Mouse (Mus musculus) MEL (cell line): ENCODE results near the gene Psme2. TPM values are rescaled to one million over a fixed set of nuclear protein-coding genes. Genes with fewer than 3 reads are reported as not detected.

Experiments used
- DNase-seq: peaks from one replicate; pipeline ENCODE4 v3.0.0; 2011; ENCODE audit warnings: low read depth, low spot score
- H3K27ac ChIP-seq: 2 replicates; pipeline ENCODE4 v1.5.1; 2012; ENCODE audit warnings: low read depth, mild to moderate bottlenecking, control low read depth, low read length, moderate library complexity; ENCODE audit not compliant: control insufficient read depth
- H3K27me3 ChIP-seq, 2 experiments: fragments of 150-350 bp in 1 of 2; sonication (generic) in 1 of 2; 2 replicates each; pipeline ENCODE4 v1.6.1; 2012; ENCODE audit warnings: low read length in 2 of 2, mild to moderate bottlenecking in 2 of 2, improper control_type of control experiment in 1 of 2, moderate library complexity in 1 of 2; ENCODE audit not compliant: insufficient read depth in 2 of 2, control insufficient read depth in 1 of 2
- H3K36me3 ChIP-seq, 2 experiments: 2 replicates each; pipeline ENCODE4 v1.6.1; 2012 to 2014; ENCODE audit warnings: low read length in 2 of 2, improper control_type of control experiment in 1 of 2, inconsistent platforms in 1 of 2, mild to moderate bottlenecking in 1 of 2; ENCODE audit not compliant: insufficient read depth in 2 of 2, control insufficient read depth in 1 of 2
- H3K4me1 ChIP-seq, 2 experiments: fragments of 150-350 bp in 1 of 2; sonication (generic) in 1 of 2; 2 replicates each; pipeline ENCODE4 v1.6.1; 2012; ENCODE audit warnings: low read length in 2 of 2, improper control_type of control experiment in 1 of 2, mild to moderate bottlenecking in 1 of 2; ENCODE audit not compliant: insufficient read depth in 2 of 2, control insufficient read depth in 1 of 2
- H3K4me3 ChIP-seq, 2 experiments: fragments of 150-350 bp in 1 of 2; sonication (generic) in 1 of 2; 2 replicates each; pipeline ENCODE4 v1.5.1; 2012; ENCODE audit warnings: low read depth in 2 of 2, low read length in 2 of 2, mild to moderate bottlenecking in 2 of 2, moderate library complexity in 2 of 2, control low read depth in 1 of 2, improper control_type of control experiment in 1 of 2; ENCODE audit not compliant: control insufficient read depth in 1 of 2, insufficient read depth in 1 of 2
- H3K79me2 ChIP-seq: 2 replicates; pipeline ENCODE4 v1.6.1; 2012; ENCODE audit warnings: mild to moderate bottlenecking, low read length, moderate library complexity; ENCODE audit not compliant: control insufficient read depth, poor library complexity, insufficient read depth
- H3K9ac ChIP-seq: 2 replicates; pipeline ENCODE4 v1.6.1; 2012; ENCODE audit warnings: low read depth, mild to moderate bottlenecking, control low read depth, low read length, moderate library complexity; ENCODE audit not compliant: control insufficient read depth, poor library complexity, severe bottlenecking
- H3K9me3 ChIP-seq: fragments of 150-350 bp; sonication (generic); replicated peaks from 2 replicates; pipeline ENCODE4 v1.6.1; 2012; ENCODE audit warnings: mild to moderate bottlenecking, low read length, improper control_type of control experiment, moderate library complexity; ENCODE audit not compliant: insufficient read depth
- BHLHE40 ChIP-seq: IDR thresholded peaks from 2 replicates; pipeline ENCODE4 v1.6.1; 2012; ENCODE audit warnings: low read depth, mild to moderate bottlenecking, inconsistent platforms, low read length, improper control_type of control experiment, borderline replicate concordance
- CHD1 ChIP-seq: IDR thresholded peaks from 2 replicates; pipeline ENCODE4 v1.6.1; 2012; ENCODE audit warnings: low read depth, mild to moderate bottlenecking, inconsistent platforms, low read length, improper control_type of control experiment
- CHD2 ChIP-seq: IDR thresholded peaks from 2 replicates; pipeline ENCODE4 v1.6.1; 2011; ENCODE audit warnings: low read length, improper control_type of control experiment
- CTCF ChIP-seq, 3 experiments: IDR thresholded peaks in 2 of 3; conservative IDR thresholded peaks in 1 of 3; 2 replicates each; pipeline ENCODE4 v1.5.1; 2011 to 2012; ENCODE audit warnings: low read length in 3 of 3, low read depth in 2 of 3, mild to moderate bottlenecking in 2 of 3, improper control_type of control experiment in 1 of 3, inconsistent platforms in 1 of 3, mixed read lengths in 1 of 3, moderate library complexity in 1 of 3; ENCODE audit not compliant: control insufficient read depth in 1 of 3, insufficient read depth in 1 of 3, poor library complexity in 1 of 3, severe bottlenecking in 1 of 3
- E2F4 ChIP-seq: IDR thresholded peaks from 2 replicates; pipeline ENCODE4 v1.6.1; 2011; ENCODE audit warnings: low read depth, low read length, improper control_type of control experiment, borderline replicate concordance
- EP300 ChIP-seq, 2 experiments: IDR thresholded peaks; 2 replicates each; pipeline ENCODE4 v1.6.1; 2011; ENCODE audit warnings: improper control_type of control experiment in 2 of 2, low read length in 2 of 2, low read depth in 1 of 2, mild to moderate bottlenecking in 1 of 2
- ETS1 ChIP-seq: IDR thresholded peaks from 2 replicates; pipeline ENCODE4 v1.6.1; 2012; ENCODE audit warnings: low read depth, mild to moderate bottlenecking, inconsistent platforms, low read length, improper control_type of control experiment, moderate library complexity
- HCFC1 ChIP-seq: IDR thresholded peaks from 2 replicates; pipeline ENCODE4 v1.6.1; 2012; ENCODE audit warnings: low read depth, mild to moderate bottlenecking, inconsistent platforms, low read length, improper control_type of control experiment, moderate library complexity
- MAFK ChIP-seq: IDR thresholded peaks from 2 replicates; pipeline ENCODE4 v1.6.1; 2011; ENCODE audit warnings: low read depth, mild to moderate bottlenecking, low read length, improper control_type of control experiment, borderline replicate concordance
- MAZ ChIP-seq: IDR thresholded peaks from 2 replicates; pipeline ENCODE4 v1.6.1; 2012; ENCODE audit warnings: low read depth, mild to moderate bottlenecking, inconsistent platforms, low read length, improper control_type of control experiment
- MXI1 ChIP-seq: IDR thresholded peaks from 2 replicates; pipeline ENCODE4 v1.6.1; 2011; ENCODE audit warnings: mild to moderate bottlenecking, low read depth, low read length, improper control_type of control experiment
- MYC ChIP-seq: IDR thresholded peaks from 2 replicates; pipeline ENCODE4 v1.6.1; 2011; ENCODE audit warnings: low read depth, mild to moderate bottlenecking, low read length, improper control_type of control experiment, moderate library complexity
- NELFE ChIP-seq: IDR thresholded peaks from 2 replicates; pipeline ENCODE4 v1.6.1; 2011; ENCODE audit warnings: low read depth, low read length, improper control_type of control experiment
- POLR2A ChIP-seq, 2 experiments: IDR thresholded peaks; 2 replicates each; pipeline ENCODE4 v1.6.1; 2011 to 2012; ENCODE audit warnings: low read length in 2 of 2, mild to moderate bottlenecking in 2 of 2, control low read depth in 1 of 2, improper control_type of control experiment in 1 of 2, low read depth in 1 of 2, moderate library complexity in 1 of 2; ENCODE audit not compliant: control insufficient read depth in 1 of 2, insufficient read depth in 1 of 2, poor library complexity in 1 of 2
- TCF12 ChIP-seq: IDR thresholded peaks from 2 replicates; pipeline ENCODE4 v1.6.1; 2014; ENCODE audit warnings: low read depth, mild to moderate bottlenecking, inconsistent platforms, low read length, improper control_type of control experiment, moderate library complexity
- polyA plus RNA-seq, 2 experiments: library from polyadenylated mRNA; stranded (reverse) in 1 of 2; unstranded in 1 of 2; fragments of >175 nt in 1 of 2; fragments of >200 nt in 1 of 2; gene quantifications; 2 replicates each; pipeline versions ENCODE4 v1.2.1 to v1.2.4; 2012; ENCODE audit warnings: low replicate concordance in 2 of 2, low read depth in 1 of 2; ENCODE audit not compliant: insufficient read length in 2 of 2, insufficient read depth in 1 of 2, missing spikeins in 1 of 2
- total RNA-seq: library from RNA; depleted of rRNA; stranded (reverse); fragments of 300-350 nt; gene quantifications from 2 replicates; pipeline ENCODE4 v1.2.3, GENCODE M21; 2012

Psme2 gene
- total and polyA plus RNA-seq, 3 experiments = 143 to 231 TPM; not detected in 1

DNA sequence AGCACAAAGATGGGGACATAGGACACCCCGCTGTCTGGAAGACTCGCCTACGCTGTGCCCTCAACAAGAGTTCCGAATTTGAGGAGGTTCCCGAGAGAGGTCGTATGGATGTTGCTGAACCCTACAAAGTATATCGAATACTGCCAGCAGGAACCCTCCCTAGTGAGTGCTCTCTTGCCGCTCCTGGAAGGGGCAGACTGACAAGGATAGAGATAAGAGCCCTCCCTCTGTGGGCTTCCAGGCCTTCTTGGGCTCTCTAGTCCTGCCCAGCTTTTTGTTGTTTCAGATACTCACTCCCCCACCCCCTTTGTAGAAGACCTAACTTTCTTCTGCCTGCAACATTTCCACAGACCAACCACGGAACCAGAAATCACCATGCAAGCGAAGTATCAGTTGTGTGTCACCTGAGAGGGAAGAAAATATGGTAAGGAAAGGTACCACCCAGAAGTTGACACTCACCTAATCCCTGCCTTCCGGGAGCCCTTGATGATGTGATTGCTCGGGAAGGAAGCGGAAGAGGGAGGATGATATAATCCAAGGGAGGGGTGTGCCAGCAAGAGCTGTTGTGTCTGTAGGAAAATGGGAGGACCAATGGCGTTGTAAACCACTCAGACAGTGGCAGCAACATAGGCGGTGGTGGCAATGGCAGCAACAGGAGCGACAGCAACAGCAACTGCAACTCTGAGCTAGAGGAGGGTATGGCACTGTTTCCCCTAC is 15.0 kb upstream of the Psme2 start:
- no peak for DNase-seq
- H3K9me3 ChIP-seq = no peaks in the 10 kb centered on the region
- H3K4me3 ChIP-seq = no peak overlapping the region
- H3K79me2 ChIP-seq = no peaks in the 10 kb centered on the region
- H3K4me1 ChIP-seq = peaks cover 3 to 7% of the 10 kb centered on the region in 2 experiments; a peak in 2 of 4 replicates
- H3K27me3 ChIP-seq = no peaks in the 10 kb centered on the region
- peaks cover 0 to 12% of the 10 kb centered on the region in 2 experiments; a peak in 2 of 4 replicates for H3K36me3 ChIP-seq
- no peak overlapping the region for H3K9ac ChIP-seq
- TF ChIP-seq ETS1 (no peak), POLR2A (IDR thresholded peaks at IDR 0.05; ENCODE audit: control insufficient read depth in 1 of 2, insufficient read depth in 1 of 2, low read depth in 1 of 2, low read length in 2 of 2, poor library complexity in 1 of 2) (no peak), CHD1 (no peak), CTCF (IDR thresholded peaks at IDR 0.05 in 2 of 3, conservative IDR thresholded peaks at IDR 0.05 in 1 of 3; ENCODE audit: control insufficient read depth in 1 of 3, insufficient read depth in 1 of 3, low read depth in 2 of 3, low read length in 3 of 3, poor library complexity in 1 of 3, severe bottlenecking in 1 of 3) (no peak), NELFE (no peak), CHD2 (no peak)
- TF ChIP-seq, all 39 proteins: peak for 0
- H3K27ac ChIP-seq = no peak overlapping the region

DNA sequence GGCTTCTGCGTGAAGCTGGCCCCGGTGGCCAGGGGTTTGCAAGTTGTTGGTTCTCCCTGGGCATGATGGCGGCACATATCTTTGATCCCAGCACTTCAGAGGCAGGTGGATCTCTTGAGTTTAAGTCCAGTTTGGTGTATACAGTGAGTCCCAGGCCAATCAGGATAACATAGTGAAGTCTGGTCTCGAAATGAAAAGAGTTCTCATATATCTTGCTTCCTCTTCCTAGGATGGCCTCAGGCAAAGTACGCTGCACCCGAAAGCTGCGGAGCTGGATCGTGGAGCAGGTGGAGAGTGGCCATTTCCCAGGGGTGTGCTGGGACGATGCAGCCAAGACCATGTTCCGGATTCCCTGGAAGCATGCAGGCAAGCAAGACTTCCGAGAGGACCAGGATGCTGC is 13.9 kb upstream of the Psme2 start:
- H3K4me1 ChIP-seq = peaks cover 3 to 7% of the 10 kb centered on the region in 2 experiments; a peak in 2 of 4 replicates
- no peak for TF ChIP-seq TCF12
- TF ChIP-seq BHLHE40 = no peak
- no peak for TF ChIP-seq MYC
- no peak for TF ChIP-seq CHD2
- no peak for TF ChIP-seq MXI1
- TF ChIP-seq ETS1 = no peak
- no peak for TF ChIP-seq MAFK
- no peak for TF ChIP-seq NELFE
- TF ChIP-seq EP300 (IDR thresholded peaks at IDR 0.05; ENCODE audit: low read depth in 1 of 2, low read length in 2 of 2) = no peak
- no peak for TF ChIP-seq HCFC1
- TF ChIP-seq POLR2A (IDR thresholded peaks at IDR 0.05; ENCODE audit: control insufficient read depth in 1 of 2, insufficient read depth in 1 of 2, low read depth in 1 of 2, low read length in 2 of 2, poor library complexity in 1 of 2) = no peak
- no peak for TF ChIP-seq E2F4
- TF ChIP-seq MAZ = no peak

More for the DNA sequence above, 13.9 kb upstream of the Psme2 start:
- DNase-seq = no peak
- no peaks in the 10 kb centered on the region for H3K9me3 ChIP-seq
- H3K9ac ChIP-seq = peak overlapping the region; percentile 65; the same call in 1 of the 2 replicates
- H3K27me3 ChIP-seq = no peaks in the 10 kb centered on the region
- peaks cover 0 to 12% of the 10 kb centered on the region in 2 experiments; a peak in 2 of 4 replicates for H3K36me3 ChIP-seq
- H3K79me2 ChIP-seq = no peaks in the 10 kb centered on the region
- H3K27ac ChIP-seq = peak overlapping the region; percentile 73; the same call in 1 of the 2 replicates
- peak overlapping the region in 1 of 2 experiments; percentile 84; a peak in 2 of 4 replicates for H3K4me3 ChIP-seq
